Mouse (Mus musculus) embryo, embryonic 9.5 days (tissue): Measurements from ENCODE around the gene Neto2.

Source experiments
- DNase-seq: peaks from one replicate; pipeline ENCODE4 v3.0.0-alpha.2; 2017; ENCODE audit errors: extremely low spot score

Neto2 gene

DNA sequence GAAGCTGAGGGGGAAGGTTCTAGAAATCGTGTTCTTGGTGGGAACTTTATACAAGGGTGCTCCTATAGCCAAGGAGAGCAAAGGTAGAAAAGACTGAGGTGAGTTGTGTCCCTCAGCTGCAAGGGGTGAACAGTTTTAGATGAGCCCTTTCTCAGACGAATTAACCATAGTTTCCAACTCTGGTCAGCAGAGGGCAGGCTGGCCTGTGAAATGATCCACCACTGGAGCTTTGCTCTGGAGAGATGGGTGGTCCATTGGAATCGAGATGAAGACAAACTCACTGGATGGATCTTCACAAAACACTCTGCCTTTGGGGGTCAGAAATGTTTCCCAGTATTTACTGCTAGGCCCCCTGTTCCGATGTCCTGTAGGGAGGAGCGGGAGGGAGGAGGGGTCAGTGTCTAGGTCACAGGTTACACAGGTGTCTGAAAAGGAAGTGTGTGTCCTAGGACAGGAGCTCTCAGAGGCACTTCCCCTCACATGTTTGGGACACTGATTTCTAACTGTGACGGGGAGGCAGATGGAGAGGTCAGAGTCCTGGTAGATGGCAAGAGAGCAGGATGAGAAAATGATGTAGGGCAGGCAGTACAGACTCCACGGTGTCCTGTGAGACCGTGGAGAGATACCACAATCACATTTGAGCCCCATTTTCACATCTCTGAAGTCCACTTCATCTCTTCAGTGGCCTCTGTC, 97.4 kb downstream of the Neto2 start:
- DNase-seq = peak; percentile 58

DNA sequence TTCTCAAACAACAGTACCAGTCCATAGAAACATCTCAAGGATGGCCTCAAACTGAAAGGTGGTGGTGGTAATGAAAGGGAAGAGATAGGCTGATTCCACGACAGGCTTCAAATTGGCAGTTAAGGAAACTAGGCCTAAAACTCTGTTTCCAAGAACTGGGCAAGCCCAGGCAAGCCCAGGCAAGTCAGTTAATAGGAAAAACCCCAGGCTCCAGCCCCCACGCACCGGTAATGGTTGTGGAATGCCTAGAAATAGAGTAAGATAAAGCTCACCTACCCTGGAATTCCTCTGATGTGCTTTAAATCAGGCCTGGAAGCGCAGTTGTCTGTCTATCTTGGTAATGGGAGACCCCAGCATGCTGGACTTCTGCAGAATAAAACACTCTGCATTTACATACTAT, 98.0 kb downstream of the Neto2 start:
- no peak for DNase-seq

DNA sequence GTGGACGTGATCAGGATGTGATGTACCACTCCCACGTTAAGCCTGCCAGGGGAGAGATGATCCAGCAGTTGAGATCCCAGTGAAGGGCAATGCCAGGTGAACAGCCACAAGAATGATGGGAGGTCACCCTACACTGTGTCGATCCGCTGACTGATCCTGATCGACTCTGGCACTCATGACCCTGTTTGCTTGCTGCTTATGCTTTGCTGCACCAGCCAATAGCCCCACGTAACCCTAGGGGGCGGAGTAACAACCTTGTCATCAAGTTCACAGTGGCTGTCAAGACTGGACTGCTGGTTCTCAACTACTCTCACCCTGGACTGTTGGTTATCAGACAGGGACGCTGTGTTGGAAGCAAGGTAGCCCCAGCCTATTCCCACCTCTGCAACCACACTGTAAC, 99.0 kb downstream of the Neto2 start:
- no peak for DNase-seq

DNA sequence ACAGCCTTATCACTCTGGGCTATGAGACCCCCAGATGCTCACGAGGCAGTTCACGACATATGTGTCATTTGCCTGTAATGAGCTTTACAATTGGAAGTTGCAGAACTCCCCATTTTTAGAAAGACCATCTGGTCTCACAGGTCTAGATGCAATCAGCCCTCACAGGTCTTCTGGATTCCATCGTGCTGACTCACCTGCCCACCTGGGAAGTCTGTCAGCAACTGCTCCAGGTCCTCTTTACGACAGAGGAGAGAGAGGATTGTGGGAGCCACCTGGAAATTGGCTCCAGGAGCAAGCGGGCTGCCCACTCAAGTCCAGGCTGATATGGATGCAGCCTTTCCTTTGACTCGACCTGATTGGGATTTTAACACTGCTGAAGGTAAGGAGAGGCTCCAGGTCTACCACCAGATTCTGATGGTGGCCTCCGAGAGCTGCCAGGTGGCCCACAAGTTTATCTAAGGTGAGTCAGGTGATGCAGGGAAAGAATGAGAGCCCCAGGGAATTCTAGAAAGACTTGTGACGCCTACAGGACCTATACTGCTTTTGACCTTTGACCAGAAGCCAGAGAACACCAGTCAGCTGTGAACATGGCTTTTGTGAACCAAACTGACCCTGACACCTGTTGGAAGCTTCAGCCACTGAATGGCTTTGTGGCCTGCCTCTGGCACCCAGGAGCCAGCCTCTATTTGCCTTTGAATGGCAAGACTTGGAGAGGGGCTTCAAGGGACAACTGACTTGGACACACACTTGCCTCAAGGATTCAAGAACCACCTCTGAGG, 103.1 kb downstream of the Neto2 start:
- no peak for DNase-seq

DNA sequence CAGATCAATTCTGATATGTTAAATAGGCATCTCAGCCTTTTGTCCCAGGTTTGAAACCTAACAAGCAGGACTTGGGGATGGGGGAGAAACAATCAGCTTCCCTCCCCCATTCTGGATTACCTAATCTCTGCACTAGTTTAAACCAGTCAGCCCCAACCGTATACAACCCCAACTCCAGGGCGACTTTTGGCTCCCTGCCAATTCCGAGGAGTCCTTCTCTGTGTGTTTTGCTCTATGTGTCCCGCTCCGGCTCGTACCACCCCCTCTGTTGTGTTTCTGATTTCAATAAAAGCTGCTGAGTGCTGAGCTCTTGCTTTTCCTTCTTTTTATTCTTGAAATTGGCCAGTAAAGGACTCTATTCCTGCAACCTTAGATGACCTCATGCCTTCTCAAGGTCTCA, 105.3 kb downstream of the Neto2 start:
- DNase-seq = no peak

DNA sequence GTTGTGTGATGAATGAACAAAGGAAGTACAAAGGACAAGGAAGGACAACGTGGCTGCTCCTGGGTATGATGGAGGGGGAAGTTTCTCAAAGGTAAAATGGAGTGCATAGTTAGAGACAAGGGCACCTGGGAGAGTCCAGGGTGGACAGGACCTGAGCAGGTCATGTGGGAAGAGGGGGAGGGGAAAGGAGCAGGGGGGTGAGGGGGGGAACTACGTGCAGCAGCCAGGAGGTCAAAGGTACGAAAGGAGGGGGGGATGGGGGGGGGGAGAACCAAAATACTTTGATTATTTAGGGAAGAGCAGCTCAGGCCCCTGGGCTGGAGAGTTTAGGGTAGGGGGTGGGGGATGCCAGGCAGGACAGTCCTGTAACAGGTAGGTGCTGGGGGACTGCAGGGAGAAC, 105.7 kb downstream of the Neto2 start:
- DNase-seq = no peak

DNA sequence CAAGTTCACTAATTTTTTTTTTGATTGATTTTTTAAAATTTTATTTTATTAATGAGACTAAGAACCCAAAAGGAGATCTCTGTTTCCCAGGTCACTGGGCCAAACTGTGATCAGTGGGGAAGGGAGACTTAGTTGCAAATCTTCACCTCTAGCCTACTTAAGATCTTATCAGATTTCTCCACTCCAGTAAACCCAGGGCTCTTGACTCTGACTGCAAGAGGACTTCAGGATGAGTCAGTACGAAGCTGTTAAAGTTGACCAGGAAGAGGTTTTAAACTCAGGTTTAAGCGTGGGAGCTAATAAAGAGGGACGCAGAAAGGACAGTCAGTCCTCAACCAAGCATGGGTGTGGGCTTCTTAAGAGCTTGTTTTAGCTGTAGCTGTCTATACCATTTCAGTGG, 107.4 kb downstream of the Neto2 start:
- DNase-seq = no peak

DNA sequence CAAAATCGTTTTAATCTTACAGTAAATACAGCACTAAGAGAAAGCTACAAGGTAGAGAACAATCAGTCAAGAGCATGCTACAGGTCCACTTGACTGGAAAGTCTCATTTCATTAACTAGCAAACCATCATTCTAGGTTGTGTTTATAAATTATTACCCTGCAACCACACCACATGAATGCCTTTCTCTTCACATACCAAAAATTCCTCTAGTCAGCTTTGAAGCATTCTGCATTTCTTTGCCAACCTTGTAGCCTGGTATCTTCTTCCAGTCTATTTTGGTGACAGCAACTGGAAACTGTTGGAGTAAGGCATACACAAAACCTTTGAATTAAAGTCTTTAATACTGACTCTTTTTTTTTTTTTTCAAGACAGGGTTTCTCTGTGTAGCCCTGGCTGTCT, 109.2 kb downstream of the Neto2 start:
- DNase-seq = no peak

DNA sequence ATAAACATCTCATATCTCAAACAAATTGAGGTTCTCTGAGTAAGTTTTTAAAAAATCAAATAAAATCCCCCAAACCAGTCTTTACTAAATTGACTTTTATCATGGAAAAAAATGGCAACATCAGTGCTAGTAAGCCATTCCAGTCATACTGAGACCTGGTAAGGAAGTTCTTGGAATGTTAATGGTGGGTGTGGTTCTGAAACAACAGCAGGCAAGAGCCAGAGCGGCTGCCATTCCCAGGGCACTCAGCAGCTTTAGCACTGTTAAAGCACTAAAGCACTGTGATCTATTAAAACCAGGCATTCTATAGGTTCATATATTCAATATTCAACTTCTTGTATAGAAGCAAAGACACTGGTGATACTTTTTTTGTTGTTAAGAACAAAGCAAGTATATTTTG, 110.5 kb downstream of the Neto2 start:
- DNase-seq = no peak

DNA sequence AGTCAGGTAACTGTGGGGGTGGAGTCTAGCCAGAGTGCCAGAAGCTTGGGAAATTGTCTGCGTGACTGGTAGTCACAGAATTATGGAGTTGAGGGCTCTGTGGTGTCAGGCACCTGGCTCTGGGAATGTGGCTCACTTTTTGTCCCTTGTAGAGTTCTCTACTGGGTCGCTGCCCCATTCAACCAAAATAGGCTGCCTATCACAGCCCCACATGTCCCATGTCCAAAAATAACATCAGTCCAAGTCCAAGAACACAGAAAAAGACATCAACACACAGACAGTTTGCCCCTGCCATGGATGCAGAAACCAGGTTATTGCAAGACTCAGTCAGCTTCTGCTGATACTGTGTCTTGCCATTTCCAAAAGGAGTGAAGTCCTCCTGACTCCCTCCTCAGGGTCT, 112.1 kb downstream of the Neto2 start:
- DNase-seq = no peak
